Comparison of ENCODE assay signal across 22 mouse cellular contexts in the genomic region with DNA sequence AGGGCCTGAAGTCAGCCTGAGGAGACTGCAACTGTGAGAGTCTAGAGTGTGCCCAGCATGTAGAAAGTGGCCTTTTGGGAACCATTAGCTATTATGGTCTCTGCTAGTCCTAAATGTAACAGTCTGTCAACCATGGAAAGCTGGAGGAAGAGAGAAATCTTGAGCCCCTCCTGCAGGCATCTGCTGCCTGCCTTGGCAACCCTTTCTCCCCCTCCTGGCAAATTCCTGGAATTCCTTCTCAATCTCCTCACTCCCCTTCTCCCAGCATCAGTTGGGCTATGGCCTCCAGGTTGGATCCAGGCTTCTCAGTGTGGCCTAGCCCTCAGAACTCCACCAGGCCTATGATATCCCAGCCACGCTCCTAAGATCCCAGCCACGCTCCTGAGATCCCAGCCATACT. TPM values are rescaled to one million over a fixed set of nuclear protein-coding genes. Genes with fewer than 3 reads are reported as not detected.
DNase-seq lines count a peak whose midpoint lies in the region; ATAC-seq and TF ChIP-seq lines count a peak whose summit lies in the region.
"Had no signal": no experiment of that assay in that cellular context is flagged by ENCODE, and none has a peak within 500 bp of the region (broad histone marks: within the 10 kb centered on the region; RNA-seq: fewer than 3 reads in every experiment).

No protein-coding gene starts in this region.

- H3K27ac ChIP-seq in hindbrain, embryonic 10.5 days: peak overlapping the region; percentile 77
- H3K27ac ChIP-seq in hindbrain, embryonic 13.5 days: no peak overlapping the region
- H3K27ac ChIP-seq in embryonic facial prominence, embryonic 12.5 days: peak overlapping the region; percentile 72
- 0 out of 2 replicates have a peak overlapping the region, but pooled peaks have one; percentile 34 for H3K27ac ChIP-seq in limb, embryonic 14.5 days (replicated peaks; ENCODE audit: low read depth, low read length)
- H3K27ac ChIP-seq in neural tube, embryonic 15.5 days (replicated peaks): no peak overlapping the region
- H3K27ac ChIP-seq: liver, embryonic 12.5 days; stomach, postnatal 0 days had no signal

- no peak for ATAC-seq in hindbrain, embryonic 13.5 days (ENCODE audit: low FRiP score)
- no peak for ATAC-seq in embryonic facial prominence, embryonic 12.5 days (ENCODE audit: insufficient number of reproducible peaks, insufficient read depth, low FRiP score, low TSS enrichment)
- ATAC-seq in limb, embryonic 14.5 days (ENCODE audit: low FRiP score, low read depth): no peak; the same call in 1 of the 2 replicates
- ATAC-seq in neural tube, embryonic 15.5 days (ENCODE audit: low FRiP score): no peak
- ATAC-seq: forebrain, embryonic 16.5 days; liver, embryonic 12.5 days; lung, postnatal 0 days had no signal

- peaks cover 17% of the 10 kb centered on the region for H3K4me1 ChIP-seq in hindbrain, embryonic 10.5 days (replicated peaks)
- H3K4me1 ChIP-seq in hindbrain, embryonic 13.5 days (replicated peaks): 0 out of 2 replicates have a peak, but pooled peaks cover 4% of the 10 kb centered on the region
- H3K4me1 ChIP-seq in embryonic facial prominence, embryonic 12.5 days: peaks cover 17% of the 10 kb centered on the region; the same call in 1 of the 2 replicates
- peaks cover 11% of the 10 kb centered on the region for H3K4me1 ChIP-seq in limb, embryonic 14.5 days (ENCODE audit: control insufficient read depth, insufficient read depth, low read length)
- H3K4me1 ChIP-seq in neural tube, embryonic 15.5 days: peaks cover 6% of the 10 kb centered on the region; the same call in 1 of the 2 replicates
- H3K4me1 ChIP-seq: liver, embryonic 12.5 days had no signal

- no peaks in the 10 kb centered on the region for H3K9me3 ChIP-seq in hindbrain, embryonic 10.5 days
- H3K9me3 ChIP-seq in hindbrain, embryonic 13.5 days: no peaks in the 10 kb centered on the region
- no peaks in the 10 kb centered on the region for H3K9me3 ChIP-seq in embryonic facial prominence, embryonic 12.5 days
- H3K9me3 ChIP-seq in limb, embryonic 14.5 days (ENCODE audit: control insufficient read depth, low read length): no peaks in the 10 kb centered on the region
- no peaks in the 10 kb centered on the region for H3K9me3 ChIP-seq in neural tube, embryonic 15.5 days (replicated peaks)
- H3K9me3 ChIP-seq: liver, embryonic 12.5 days had no signal

- H3K4me3 ChIP-seq in hindbrain, embryonic 10.5 days: no peak overlapping the region
- H3K4me3 ChIP-seq in hindbrain, embryonic 13.5 days: no peak overlapping the region
- no peak overlapping the region for H3K4me3 ChIP-seq in embryonic facial prominence, embryonic 12.5 days
- H3K4me3 ChIP-seq in limb, embryonic 14.5 days (replicated peaks; ENCODE audit: low read length): no peak overlapping the region
- H3K4me3 ChIP-seq in neural tube, embryonic 15.5 days (replicated peaks): no peak overlapping the region
- H3K4me3 ChIP-seq: liver, embryonic 12.5 days had no signal

- TF ChIP-seq POLR2A in limb, embryonic 14.5 days (IDR thresholded peaks at IDR 0.05; ENCODE audit: borderline replicate concordance, extremely low read depth, insufficient read depth, insufficient read length): no peak

- no peak for DNase-seq in hindbrain, embryonic 10.5 days (ENCODE audit: low spot score)
- DNase-seq in NIH3T3 (ENCODE audit: low read depth): peak; percentile 71
- peak; percentile 31 for DNase-seq in limb, embryonic 14.5 days (ENCODE audit: low spot score)
- DNase-seq in ovary, postnatal 36 days (ENCODE audit: low spot score): no peak
- no peak for DNase-seq in thymus, adult 18-20 months
- DNase-seq: adrenal gland, postnatal 36 days; cerebellum, adult 9-10 months; layer of hippocampus, adult 9-11 months; thymus, postnatal 25 days had no signal

- H3K4me2 ChIP-seq in hindbrain, embryonic 13.5 days: no peak overlapping the region
- H3K4me2 ChIP-seq in embryonic facial prominence, embryonic 12.5 days (replicated peaks): no peak overlapping the region
- H3K4me2 ChIP-seq in limb, embryonic 14.5 days (replicated peaks; ENCODE audit: low read depth, low read length, severe bottlenecking): no peak overlapping the region
- H3K4me2 ChIP-seq in neural tube, embryonic 15.5 days: no peak overlapping the region
- H3K4me2 ChIP-seq: liver, embryonic 12.5 days; midbrain, embryonic 11.5 days had no signal

- no peaks in the 10 kb centered on the region for H3K27me3 ChIP-seq in hindbrain, embryonic 10.5 days (ENCODE audit: insufficient read depth, poor library complexity, severe bottlenecking)
- H3K27me3 ChIP-seq in hindbrain, embryonic 13.5 days: no peaks in the 10 kb centered on the region
- H3K27me3 ChIP-seq in embryonic facial prominence, embryonic 12.5 days: no peaks in the 10 kb centered on the region
- H3K27me3 ChIP-seq in limb, embryonic 14.5 days (ENCODE audit: control insufficient read depth, insufficient read depth, low read length): no peaks in the 10 kb centered on the region
- H3K27me3 ChIP-seq in neural tube, embryonic 15.5 days (replicated peaks): no peaks in the 10 kb centered on the region

- no peaks in the 10 kb centered on the region for H3K36me3 ChIP-seq in hindbrain, embryonic 10.5 days
- H3K36me3 ChIP-seq in hindbrain, embryonic 13.5 days: no peaks in the 10 kb centered on the region
- no peaks in the 10 kb centered on the region for H3K36me3 ChIP-seq in embryonic facial prominence, embryonic 12.5 days
- no peaks in the 10 kb centered on the region for H3K36me3 ChIP-seq in limb, embryonic 14.5 days (ENCODE audit: control insufficient read depth, insufficient read depth, low read length)
- no peaks in the 10 kb centered on the region for H3K36me3 ChIP-seq in neural tube, embryonic 15.5 days
- H3K36me3 ChIP-seq: liver, embryonic 12.5 days had no signal

- 78% methylated on average over 2 of the region's 2 CpGs for WGBS in hindbrain, embryonic 10.5 days
- WGBS in hindbrain, embryonic 13.5 days: 78% methylated on average over 2 of the region's 2 CpGs
- 65% methylated on average over 2 of the region's 2 CpGs for WGBS in embryonic facial prominence, embryonic 12.5 days
- 47% methylated on average over 2 of the region's 2 CpGs for WGBS in limb, embryonic 14.5 days
- WGBS in neural tube, embryonic 15.5 days: 91% methylated on average over 2 of the region's 2 CpGs

- H3K9ac ChIP-seq in hindbrain, embryonic 13.5 days: no peak overlapping the region
- no peak overlapping the region for H3K9ac ChIP-seq in embryonic facial prominence, embryonic 12.5 days
- no peak overlapping the region for H3K9ac ChIP-seq in limb, embryonic 14.5 days (ENCODE audit: low read depth, low read length, severe bottlenecking)
- H3K9ac ChIP-seq in neural tube, embryonic 15.5 days (replicated peaks): no peak overlapping the region
- H3K9ac ChIP-seq: liver, embryonic 12.5 days had no signal

RNA-seq across cellular contexts. Expression of a gene that starts 25.1 kb away (rescaled TPM):
- polyA plus RNA-seq in hindbrain, embryonic 10.5 days (2016; fragmentation: Nextera tagmentation; extraction: Ambion mirVana): not detected in 2 replicates
- polyA plus RNA-seq in hindbrain, embryonic 13.5 days (2015; fragmentation: Nextera tagmentation; extraction: Ambion mirVana): not detected in 2 replicates
- not detected in 2 replicates for polyA plus RNA-seq in embryonic facial prominence, embryonic 12.5 days (2016; fragmentation: Nextera tagmentation; extraction: Ambion mirVana)
- 0.13 and 0.33 TPM in 2 replicates for polyA plus RNA-seq in limb, embryonic 14.5 days (2012; rRNA removed)
- not detected in 2 replicates for polyA plus RNA-seq in limb, embryonic 14.5 days (2014; fragmentation: Nextera tagmentation; extraction: Ambion mirVana)
- not detected in 2 replicates for polyA plus RNA-seq in neural tube, embryonic 15.5 days (2015; fragmentation: Nextera tagmentation; extraction: Ambion mirVana)
- polyA plus RNA-seq: C2C12; forebrain, embryonic 16.5 days; heart, embryonic 14.5 days; hindbrain, embryonic 11.5 days; intestine, embryonic 14.5 days; kidney, embryonic 16.5 days; liver, embryonic 12.5 days; lung, postnatal 0 days; midbrain, embryonic 11.5 days; stomach, postnatal 0 days had no signal

RNA-seq across cellular contexts. Expression of a gene that starts 43.6 kb away (rescaled TPM):
- polyA plus RNA-seq in hindbrain, embryonic 10.5 days (2016; fragmentation: Nextera tagmentation; extraction: Ambion mirVana): 9.8 and 10.7 TPM in 2 replicates
- polyA plus RNA-seq in hindbrain, embryonic 13.5 days (2015; fragmentation: Nextera tagmentation; extraction: Ambion mirVana): 3.6 and 5.0 TPM in 2 replicates
- 5.9 and 7.1 TPM in 2 replicates for polyA plus RNA-seq in embryonic facial prominence, embryonic 12.5 days (2016; fragmentation: Nextera tagmentation; extraction: Ambion mirVana)
- polyA plus RNA-seq in limb, embryonic 14.5 days (2012; rRNA removed): 11.8 and 15.0 TPM in 2 replicates
- 6.2 and 6.8 TPM in 2 replicates for polyA plus RNA-seq in limb, embryonic 14.5 days (2014; fragmentation: Nextera tagmentation; extraction: Ambion mirVana)
- 2.6 and 3.0 TPM in 2 replicates for polyA plus RNA-seq in neural tube, embryonic 15.5 days (2015; fragmentation: Nextera tagmentation; extraction: Ambion mirVana)

RNA-seq across cellular contexts. Expression of a gene that starts 59.8 kb away (rescaled TPM):
- 14.2 and 18.2 TPM in 2 replicates for polyA plus RNA-seq in hindbrain, embryonic 10.5 days (2016; fragmentation: Nextera tagmentation; extraction: Ambion mirVana)
- 1.4 and 4.1 TPM in 2 replicates for polyA plus RNA-seq in hindbrain, embryonic 13.5 days (2015; fragmentation: Nextera tagmentation; extraction: Ambion mirVana)
- polyA plus RNA-seq in embryonic facial prominence, embryonic 12.5 days (2016; fragmentation: Nextera tagmentation; extraction: Ambion mirVana): 1.8 and 2.6 TPM in 2 replicates
- 1.2 TPM in 2 replicates for polyA plus RNA-seq in limb, embryonic 14.5 days (2012; rRNA removed)
- polyA plus RNA-seq in limb, embryonic 14.5 days (2014; fragmentation: Nextera tagmentation; extraction: Ambion mirVana): 1.3 and 1.7 TPM in 2 replicates
- polyA plus RNA-seq in neural tube, embryonic 15.5 days (2015; fragmentation: Nextera tagmentation; extraction: Ambion mirVana): 0.14 and 0.35 TPM in 2 replicates
- polyA plus RNA-seq: C2C12; heart, embryonic 14.5 days; intestine, embryonic 14.5 days; kidney, embryonic 16.5 days; liver, embryonic 12.5 days had no signal

Comparison
In these comparisons a context has a peak if more than half of its experiments do, and no peak if none do; other contexts are left out.
1. H3K27ac ChIP-seq: peak in hindbrain, embryonic 10.5 days (single experiment), embryonic facial prominence, embryonic 12.5 days (single experiment) and limb, embryonic 14.5 days (single experiment); none in hindbrain, embryonic 13.5 days (single experiment) and neural tube, embryonic 15.5 days (single experiment).
2. DNase-seq: peak in NIH3T3 (single experiment) and limb, embryonic 14.5 days (single experiment); none in hindbrain, embryonic 10.5 days (single experiment), ovary, postnatal 36 days (single experiment) and thymus, adult 18-20 months (0 of 2).